Mouse (Mus musculus) lung, postnatal 14 days (tissue): Measurements from ENCODE around the gene Ciz1.

Experiments
- DNase-seq: peaks from one replicate; pipeline ENCODE4 v3.0.0; 2021

Gene Ciz1

GRCm38 (mm10) chr2:32319586-32320580, 32.2 kb upstream of the Ciz1 start:
- peak; percentile 35 for DNase-seq

GRCm38 (mm10) chr2:32320721-32321120, 31.4 kb upstream of the Ciz1 start:
- no peak for DNase-seq

- DNase-seq = no peak
Observed at GRCm38 (mm10) chr2:32321591-32322298, 30.4 kb upstream of the Ciz1 start.

- DNase-seq = no peak
Observed at GRCm38 (mm10) chr2:32322754-32323741, 29.1 kb upstream of the Ciz1 start.

GRCm38 (mm10) chr2:32324322-32324721, 27.8 kb upstream of the Ciz1 start:
- no peak for DNase-seq

- no peak for DNase-seq
Observed at GRCm38 (mm10) chr2:32325342-32325741, 26.8 kb upstream of the Ciz1 start.

GRCm38 (mm10) chr2:32327200-32327599, 24.9 kb upstream of the Ciz1 start:
- no peak for DNase-seq

GRCm38 (mm10) chr2:32328911-32329460, 23.1 kb upstream of the Ciz1 start:
- no peak for DNase-seq

- no peak for DNase-seq
Observed at GRCm38 (mm10) chr2:32329531-32329930, 22.6 kb upstream of the Ciz1 start.

GRCm38 (mm10) chr2:32332159-32332558, 20.0 kb upstream of the Ciz1 start:
- no peak for DNase-seq

- DNase-seq = no peak
Observed at GRCm38 (mm10) chr2:32335888-32336287, 16.2 kb upstream of the Ciz1 start.

- no peak for DNase-seq
Observed at GRCm38 (mm10) chr2:32339912-32340642, 12.1 kb upstream of the Ciz1 start.

GRCm38 (mm10) chr2:32340836-32341633, 11.1 kb upstream of the Ciz1 start:
- no peak for DNase-seq

GRCm38 (mm10) chr2:32341634-32341939, 10.5 kb upstream of the Ciz1 start:
- DNase-seq = no peak

GRCm38 (mm10) chr2:32342039-32342438, 10.1 kb upstream of the Ciz1 start:
- no peak for DNase-seq

GRCm38 (mm10) chr2:32342539-32343350, 9.4 kb upstream of the Ciz1 start:
- peak; percentile 21 for DNase-seq

- DNase-seq = no peak
Observed at GRCm38 (mm10) chr2:32343351-32343671, 8.8 kb upstream of the Ciz1 start.

GRCm38 (mm10) chr2:32344056-32344455, 8.1 kb upstream of the Ciz1 start:
- no peak for DNase-seq

GRCm38 (mm10) chr2:32344598-32345321, 7.4 kb upstream of the Ciz1 start:
- no peak for DNase-seq

GRCm38 (mm10) chr2:32347019-32347418, 5.1 kb upstream of the Ciz1 start:
- DNase-seq = no peak
